Mouse (Mus musculus) megakaryocyte, embryonic 14.5 days (primary cell): Measurements from ENCODE around the gene Rasgef1b. TPM values are rescaled to one million over a fixed set of nuclear protein-coding genes. Genes with fewer than 3 reads are reported as not detected.

Experiments
- H3K27me3 ChIP-seq: replicated peaks from 2 replicates; pipeline ENCODE3; 2012; ENCODE audit warnings: inconsistent platforms
- H3K36me3 ChIP-seq: replicated peaks from 2 replicates; pipeline ENCODE3; 2012; ENCODE audit warnings: low read length, inconsistent platforms, mixed read lengths
- H3K4me1 ChIP-seq: 2 replicates; pipeline ENCODE4 v1.6.1; 2012; ENCODE audit warnings: inconsistent platforms
- H3K4me3 ChIP-seq: replicated peaks from 2 replicates; pipeline ENCODE3; 2012; ENCODE audit warnings: moderate library complexity, mild to moderate bottlenecking, inconsistent platforms
- H3K9me3 ChIP-seq: 2 replicates; pipeline ENCODE4 v1.6.1; 2012; ENCODE audit warnings: inconsistent platforms
- FLI1 ChIP-seq: IDR thresholded peaks from 2 replicates; pipeline ENCODE4 v1.6.1; 2012; ENCODE audit warnings: low read length, inconsistent platforms, mixed read lengths
- GATA1 ChIP-seq: IDR thresholded peaks from 3 replicates; pipeline ENCODE4 v1.6.1; 2012; ENCODE audit warnings: mixed read lengths, low read length, inconsistent platforms, borderline replicate concordance
- polyA plus RNA-seq: library from polyadenylated mRNA; stranded (reverse); fragments of >175 nt; gene quantifications from 2 replicates; pipeline ENCODE4 v1.2.3, GENCODE M21; 2012; ENCODE audit warnings: low replicate concordance; ENCODE audit not compliant: insufficient read depth

The Rasgef1b gene
- polyA plus RNA-seq, 1 experiment, result 2.9 TPM

- H3K36me3 ChIP-seq, result no peaks in the 10 kb centered on the region
- H3K27me3 ChIP-seq, result peaks cover 8% of the 10 kb centered on the region
- H3K9me3 ChIP-seq, result no peaks in the 10 kb centered on the region
- H3K4me1 ChIP-seq, result no peaks in the 10 kb centered on the region
- TF ChIP-seq GATA1 (no peak), FLI1 (no peak)
- no peak overlapping the region for H3K4me3 ChIP-seq
These were observed 13.2 kb upstream of the Rasgef1b start for GRCm38 (mm10) chr5:99742056-99742455.

- Histone ChIP-seq H3K36me3 (no peaks in the 10 kb centered on the region), H3K9me3 (no peaks in the 10 kb centered on the region), H3K4me3 (no peak overlapping the region), H3K27me3 (peaks cover 16% of the 10 kb centered on the region), H3K4me1 (no peaks in the 10 kb centered on the region)
- no peak for TF ChIP-seq FLI1
- no peak for TF ChIP-seq GATA1
These were observed 9.3 kb upstream of the Rasgef1b start for GRCm38 (mm10) chr5:99737937-99738727.

- TF ChIP-seq GATA1 (no peak), FLI1 (no peak)
- Histone ChIP-seq H3K9me3 (no peaks in the 10 kb centered on the region), H3K4me1 (peaks cover 27% of the 10 kb centered on the region), H3K4me3 (no peak overlapping the region), H3K27me3 (peaks cover 62% of the 10 kb centered on the region), H3K36me3 (no peaks in the 10 kb centered on the region)
These were observed 1.1 kb upstream of the Rasgef1b start for GRCm38 (mm10) chr5:99729931-99730330.

GRCm38 (mm10) chr5:99729361-99729882 is 557 bp upstream of the Rasgef1b start:
- H3K4me1 ChIP-seq, result peaks cover 27% of the 10 kb centered on the region
- H3K36me3 ChIP-seq, result no peaks in the 10 kb centered on the region
- peaks cover 62% of the 10 kb centered on the region for H3K27me3 ChIP-seq
- no peaks in the 10 kb centered on the region for H3K9me3 ChIP-seq
- TF ChIP-seq GATA1, result no peak
- no peak for TF ChIP-seq FLI1
- H3K4me3 ChIP-seq, result peak overlapping the region; percentile 69

- TF ChIP-seq GATA1, result no peak
- no peak for TF ChIP-seq FLI1
- Histone ChIP-seq H3K4me1 (peaks cover 27% of the 10 kb centered on the region), H3K9me3 (no peaks in the 10 kb centered on the region), H3K36me3 (no peaks in the 10 kb centered on the region), H3K27me3 (peaks cover 68% of the 10 kb centered on the region), H3K4me3 (peak overlapping the region; percentile 90)
These were observed 826 bp downstream of the Rasgef1b start for GRCm38 (mm10) chr5:99728027-99728451.

GRCm38 (mm10) chr5:99723941-99724340 is 4.9 kb downstream of the Rasgef1b start:
- Histone ChIP-seq H3K27me3 (peaks cover 42% of the 10 kb centered on the region), H3K36me3 (no peaks in the 10 kb centered on the region), H3K4me3 (no peak overlapping the region), H3K9me3 (no peaks in the 10 kb centered on the region), H3K4me1 (peaks cover 17% of the 10 kb centered on the region)
- TF ChIP-seq GATA1, result no peak
- TF ChIP-seq FLI1, result no peak

- Histone ChIP-seq H3K27me3 (peaks cover 25% of the 10 kb centered on the region), H3K4me3 (no peak overlapping the region), H3K36me3 (no peaks in the 10 kb centered on the region), H3K4me1 (peaks cover 3% of the 10 kb centered on the region; the same call in 1 of the 2 replicates), H3K9me3 (no peaks in the 10 kb centered on the region)
- no peak for TF ChIP-seq GATA1
- no peak for TF ChIP-seq FLI1
These were observed 6.6 kb downstream of the Rasgef1b start for GRCm38 (mm10) chr5:99722310-99722709.

GRCm38 (mm10) chr5:99720554-99720953 is 8.3 kb downstream of the Rasgef1b start:
- Histone ChIP-seq H3K4me3 (no peak overlapping the region), H3K27me3 (peaks cover 12% of the 10 kb centered on the region), H3K36me3 (no peaks in the 10 kb centered on the region), H3K9me3 (no peaks in the 10 kb centered on the region), H3K4me1 (no peaks in the 10 kb centered on the region)
- TF ChIP-seq FLI1, result no peak
- TF ChIP-seq GATA1, result no peak

- H3K4me3 ChIP-seq, result no peak overlapping the region
- no peaks in the 10 kb centered on the region for H3K36me3 ChIP-seq
- H3K4me1 ChIP-seq, result no peaks in the 10 kb centered on the region
- no peaks in the 10 kb centered on the region for H3K9me3 ChIP-seq
- TF ChIP-seq GATA1, result no peak
- TF ChIP-seq FLI1, result no peak
- peaks cover 2% of the 10 kb centered on the region for H3K27me3 ChIP-seq
These were observed 10.9 kb downstream of the Rasgef1b start for GRCm38 (mm10) chr5:99717917-99718316.

- no peak overlapping the region for H3K4me3 ChIP-seq
- H3K27me3 ChIP-seq, result peaks cover 2% of the 10 kb centered on the region
- TF ChIP-seq FLI1 (no peak), GATA1 (no peak)
- H3K9me3 ChIP-seq, result no peaks in the 10 kb centered on the region
- H3K36me3 ChIP-seq, result no peaks in the 10 kb centered on the region
- H3K4me1 ChIP-seq, result no peaks in the 10 kb centered on the region
These were observed 13.6 kb downstream of the Rasgef1b start for GRCm38 (mm10) chr5:99715281-99715744.
